Mouse (Mus musculus) limb, embryonic 12.5 days (tissue): ENCODE results near the gene Spsb1. TPM values are rescaled to one million over a fixed set of nuclear protein-coding genes. Genes with fewer than 3 reads are reported as not detected.

ENCODE experiments used
- ATAC-seq: fragments of 200-750 bp; cut with Nextera tagmentation; 2 replicates; pipeline ENCODE4 v1.8.0; 2017; ENCODE audit warnings: low read depth, moderate TSS enrichment; ENCODE audit not compliant: insufficient number of reproducible peaks, insufficient read depth, low FRiP score, low TSS enrichment
- H3K27ac ChIP-seq: fragments of 300-500 bp; sonication (generic); 2 replicates; pipeline ENCODE4 v1.5.1; 2016; ENCODE audit warnings: mild to moderate bottlenecking, moderate library complexity
- H3K27me3 ChIP-seq: fragments of 300-500 bp; sonication (generic); 2 replicates; pipeline ENCODE4 v1.6.1; 2016; ENCODE audit warnings: mild to moderate bottlenecking, moderate library complexity
- H3K36me3 ChIP-seq: fragments of 300-500 bp; sonication (generic); 2 replicates; pipeline ENCODE4 v1.6.1; 2016; ENCODE audit warnings: mild to moderate bottlenecking, moderate library complexity
- H3K4me1 ChIP-seq: fragments of 300-500 bp; sonication (generic); replicated peaks from 2 replicates; pipeline ENCODE4 v1.6.1; 2016
- H3K4me2 ChIP-seq: fragments of 300-500 bp; sonication (generic); 2 replicates; pipeline ENCODE4 v1.6.1; 2016; ENCODE audit warnings: mild to moderate bottlenecking, moderate library complexity
- H3K4me3 ChIP-seq: fragments of 300-500 bp; sonication (generic); replicated peaks from 2 replicates; pipeline ENCODE4 v1.5.1; 2016; ENCODE audit warnings: mild to moderate bottlenecking
- H3K9ac ChIP-seq: fragments of 300-500 bp; sonication (generic); replicated peaks from 2 replicates; pipeline ENCODE4 v1.6.1; 2016; ENCODE audit warnings: mild to moderate bottlenecking, moderate library complexity
- H3K9me3 ChIP-seq: fragments of 300-500 bp; sonication (generic); 2 replicates; pipeline ENCODE4 v1.6.1; 2016; ENCODE audit warnings: mild to moderate bottlenecking, moderate library complexity
- WGBS: fragments of 180-500 bp; shearing (Covaris S2); methylation state at CpG from one replicate; pipeline ENCODE4 v1.1.7; 2016; 5-methylcytosine and 5-hydroxymethylcytosine counted together
- polyA plus RNA-seq: library from polyadenylated mRNA; unstranded; fragments of >200 nt; fragmentation: Nextera tagmentation; extraction: Ambion mirVana; gene quantifications from 2 replicates; pipeline ENCODE4 v1.2.1, GENCODE M21; 2016

Gene Spsb1
- polyA plus RNA-seq, 1 experiment from 2014 or later: 19.1 TPM

GRCm38 (mm10) chr4:149983921-149984645 is 29.2 kb upstream of the Spsb1 start:
- ATAC-seq: no peak
- no peaks in the 10 kb centered on the region for H3K9me3 ChIP-seq
- H3K9ac ChIP-seq: no peak overlapping the region
- H3K4me1 ChIP-seq: peaks cover 22% of the 10 kb centered on the region
- 90% methylated on average over 23 of the region's 23 CpGs for whole genome bisulfite sequencing
- H3K4me2 ChIP-seq: no peak overlapping the region
- no peak overlapping the region for H3K4me3 ChIP-seq
- peaks cover 15% of the 10 kb centered on the region for H3K36me3 ChIP-seq
- H3K27ac ChIP-seq: no peak overlapping the region
- no peaks in the 10 kb centered on the region for H3K27me3 ChIP-seq

GRCm38 (mm10) chr4:149982154-149982553 is 27.3 kb upstream of the Spsb1 start:
- WGBS: 71% methylated on average over 15 of the region's 15 CpGs
- Histone ChIP-seq H3K4me2 (no peak overlapping the region), H3K27ac (no peak overlapping the region), H3K27me3 (no peaks in the 10 kb centered on the region), H3K4me1 (peaks cover 28% of the 10 kb centered on the region), H3K4me3 (no peak overlapping the region), H3K36me3 (peaks cover 15% of the 10 kb centered on the region), H3K9me3 (no peaks in the 10 kb centered on the region), H3K9ac (no peak overlapping the region)
- ATAC-seq: no peak

DNA sequence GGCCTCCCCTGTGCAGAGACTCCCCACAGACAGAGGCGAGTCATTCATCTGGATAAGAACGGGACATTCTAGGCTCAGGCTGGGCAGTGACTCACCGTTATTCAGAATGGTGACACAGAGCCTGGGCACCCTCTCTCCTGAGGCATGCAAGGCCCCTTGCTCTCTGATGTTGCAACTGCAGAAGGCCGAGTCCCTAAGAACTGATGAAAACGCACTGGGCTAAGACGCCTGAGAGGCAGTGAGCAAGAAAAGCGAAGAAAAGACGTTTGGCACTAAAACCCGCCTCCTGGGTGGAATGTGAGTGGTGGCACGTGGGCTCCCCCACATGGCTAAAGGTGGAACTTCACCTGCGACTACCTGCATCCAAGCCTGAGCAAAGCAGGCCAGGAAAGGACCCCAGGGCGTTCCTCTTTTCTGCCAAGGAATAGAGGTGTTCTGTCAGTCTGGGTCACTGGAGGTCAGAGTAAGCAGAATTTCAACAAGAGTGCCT is 25.0 kb upstream of the Spsb1 start:
- peak overlapping the region; percentile 53 for H3K4me2 ChIP-seq
- peak overlapping the region; percentile 15; the same call in 1 of the 2 replicates for H3K4me3 ChIP-seq
- no peaks in the 10 kb centered on the region for H3K9me3 ChIP-seq
- no peak overlapping the region; the same call in 1 of the 2 replicates for H3K9ac ChIP-seq
- ATAC-seq: peak; percentile 62
- H3K4me1 ChIP-seq: peaks cover 33% of the 10 kb centered on the region
- peaks cover 15% of the 10 kb centered on the region for H3K36me3 ChIP-seq
- H3K27me3 ChIP-seq: no peaks in the 10 kb centered on the region
- WGBS: 5% methylated on average over 12 of the region's 12 CpGs
- peak overlapping the region; percentile 73; the same call in 1 of the 2 replicates for H3K27ac ChIP-seq

DNA sequence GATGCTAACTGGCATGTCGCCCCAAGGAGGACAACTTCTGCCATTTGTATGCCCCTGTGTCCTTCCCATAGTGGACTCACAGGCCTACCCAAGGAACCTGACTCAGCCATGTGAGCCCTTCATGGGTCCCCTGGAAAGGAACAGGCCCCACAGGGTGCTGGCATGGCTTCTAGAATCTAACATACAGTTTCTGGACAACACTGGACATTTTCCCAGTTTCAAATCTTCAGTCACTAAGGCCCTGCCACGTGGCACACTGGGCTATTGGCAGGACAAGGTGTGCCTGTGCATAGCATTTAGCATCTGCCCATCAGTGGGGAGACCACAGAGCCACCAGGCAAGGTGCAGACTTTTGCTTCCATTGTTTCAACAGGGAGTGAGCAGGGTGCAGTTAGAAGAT is 24.0 kb upstream of the Spsb1 start:
- H3K27ac ChIP-seq: no peak overlapping the region
- no peaks in the 10 kb centered on the region for H3K27me3 ChIP-seq
- no peaks in the 10 kb centered on the region for H3K9me3 ChIP-seq
- ATAC-seq: no peak
- no peak overlapping the region for H3K4me2 ChIP-seq
- H3K9ac ChIP-seq: no peak overlapping the region
- peaks cover 15% of the 10 kb centered on the region for H3K36me3 ChIP-seq
- 83% methylated on average over 2 of the region's 2 CpGs for WGBS
- H3K4me1 ChIP-seq: peaks cover 34% of the 10 kb centered on the region
- H3K4me3 ChIP-seq: no peak overlapping the region

DNA sequence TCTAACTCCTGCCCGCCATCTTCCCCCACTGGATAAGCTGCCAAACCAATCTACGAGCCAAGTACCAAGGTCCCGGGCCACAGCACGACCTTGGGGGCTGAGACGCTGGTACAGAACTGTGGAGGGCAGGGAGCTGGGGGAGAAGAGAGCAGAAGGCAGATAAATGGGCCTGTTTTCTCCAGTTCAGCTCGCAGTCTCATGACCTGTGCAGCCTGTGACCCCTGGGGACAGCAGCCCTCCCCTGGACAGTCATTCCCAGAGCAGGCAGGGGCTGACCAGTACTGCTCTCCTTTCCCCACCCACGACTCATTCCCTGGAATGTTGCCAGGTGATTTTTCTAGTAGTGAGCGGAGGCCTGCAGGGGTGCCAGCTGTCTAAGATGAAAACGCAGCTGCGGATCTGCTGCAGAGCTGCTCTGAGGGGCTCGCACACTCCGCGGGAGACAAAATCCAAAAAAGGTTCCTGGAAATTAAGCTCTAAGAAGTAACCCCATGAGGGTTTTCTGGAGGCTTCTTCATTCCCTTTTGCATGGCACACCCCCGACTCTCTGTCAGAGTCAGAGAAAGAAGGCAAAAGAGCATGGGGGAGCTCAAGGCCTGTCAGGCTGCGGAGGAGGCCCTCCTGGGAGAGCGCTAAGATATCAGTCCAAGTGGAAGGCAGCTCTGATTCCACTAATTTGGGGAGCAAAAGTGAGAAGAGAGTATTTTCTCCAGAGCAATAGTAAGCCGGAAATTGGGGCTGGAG is 23.1 kb upstream of the Spsb1 start:
- H3K27me3 ChIP-seq: no peaks in the 10 kb centered on the region
- H3K4me3 ChIP-seq: no peak overlapping the region
- no peaks in the 10 kb centered on the region for H3K9me3 ChIP-seq
- WGBS: 53% methylated on average over 17 of the region's 17 CpGs
- no peak overlapping the region; the same call in 1 of the 2 replicates for H3K4me2 ChIP-seq
- H3K27ac ChIP-seq: peak overlapping the region; percentile 69
- peaks cover 34% of the 10 kb centered on the region for H3K4me1 ChIP-seq
- H3K9ac ChIP-seq: no peak overlapping the region
- ATAC-seq: no peak
- H3K36me3 ChIP-seq: peaks cover 9% of the 10 kb centered on the region

DNA sequence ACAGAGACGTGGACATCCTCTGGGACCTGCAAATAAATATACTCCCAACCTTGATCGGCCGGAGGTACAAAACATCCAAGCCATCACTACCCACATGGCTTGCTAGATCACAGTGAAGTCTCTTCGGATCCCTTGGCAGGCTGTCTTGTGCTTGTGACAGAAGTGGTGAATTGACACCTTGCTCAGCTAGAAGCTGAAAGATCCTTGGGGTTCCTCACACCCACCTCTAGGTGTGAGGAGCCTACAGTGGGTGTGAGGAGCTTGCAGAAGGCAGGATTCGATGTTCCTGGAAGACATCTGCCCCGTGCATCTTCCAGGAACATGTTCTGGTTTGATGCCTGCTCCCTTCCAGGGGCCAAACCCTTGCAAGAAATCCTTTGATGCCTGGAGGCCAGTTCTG is 22.3 kb upstream of the Spsb1 start:
- Histone ChIP-seq H3K4me2 (no peak overlapping the region), H3K4me1 (peaks cover 34% of the 10 kb centered on the region), H3K27me3 (no peaks in the 10 kb centered on the region), H3K36me3 (peaks cover 6% of the 10 kb centered on the region), H3K4me3 (no peak overlapping the region), H3K27ac (no peak overlapping the region), H3K9me3 (no peaks in the 10 kb centered on the region), H3K9ac (no peak overlapping the region)
- 67% methylated on average over 6 of the region's 6 CpGs for WGBS
- no peak for ATAC-seq

DNA sequence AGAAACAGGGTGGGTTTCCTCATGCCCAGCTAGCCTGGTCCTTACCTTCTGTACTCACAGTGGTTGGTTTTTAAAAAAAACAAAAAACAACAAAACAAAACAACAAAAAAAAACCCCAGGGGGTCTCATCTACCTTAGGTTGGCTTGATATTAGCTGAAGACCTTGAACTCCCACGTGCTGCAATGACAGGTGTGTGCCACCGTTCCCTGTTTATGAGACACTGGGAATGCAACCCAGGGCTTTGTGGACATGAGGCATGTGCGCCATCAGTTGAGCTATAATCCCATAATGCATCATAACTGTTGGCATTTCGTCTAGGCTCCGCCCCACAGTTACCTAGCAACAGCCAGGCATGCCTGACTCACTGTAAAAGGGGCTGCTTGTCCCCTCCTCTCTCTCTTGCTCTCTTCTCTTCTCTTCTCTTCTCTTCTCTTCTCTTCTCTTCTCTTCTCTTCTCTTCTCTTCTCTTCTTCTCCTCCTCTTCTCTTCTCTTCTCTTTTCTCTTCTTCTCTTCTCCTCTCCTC is 20.9 kb upstream of the Spsb1 start:
- Histone ChIP-seq H3K4me3 (no peak overlapping the region), H3K9ac (no peak overlapping the region), H3K4me1 (peaks cover 34% of the 10 kb centered on the region), H3K36me3 (no peaks in the 10 kb centered on the region; the same call in 1 of the 2 replicates), H3K9me3 (no peaks in the 10 kb centered on the region), H3K4me2 (no peak overlapping the region), H3K27ac (no peak overlapping the region), H3K27me3 (no peaks in the 10 kb centered on the region)
- WGBS: 71% methylated on average over 5 of the region's 5 CpGs
- ATAC-seq: no peak

- H3K9me3 ChIP-seq: no peaks in the 10 kb centered on the region
- ATAC-seq: no peak
- no peak overlapping the region for H3K9ac ChIP-seq
- WGBS: 58% methylated on average over 8 of the region's 8 CpGs
- H3K27ac ChIP-seq: no peak overlapping the region
- peaks cover 29% of the 10 kb centered on the region for H3K4me1 ChIP-seq
- no peaks in the 10 kb centered on the region; the same call in 1 of the 2 replicates for H3K36me3 ChIP-seq
- H3K27me3 ChIP-seq: no peaks in the 10 kb centered on the region
- no peak overlapping the region for H3K4me3 ChIP-seq
- H3K4me2 ChIP-seq: no peak overlapping the region
Measured at GRCm38 (mm10) chr4:149975291-149975690, 20.4 kb upstream of the Spsb1 start.

GRCm38 (mm10) chr4:149971393-149971792 is 16.6 kb upstream of the Spsb1 start:
- no peak overlapping the region for H3K9ac ChIP-seq
- no peak for ATAC-seq
- no peak overlapping the region for H3K27ac ChIP-seq
- H3K27me3 ChIP-seq: no peaks in the 10 kb centered on the region
- H3K4me1 ChIP-seq: peaks cover 14% of the 10 kb centered on the region
- H3K4me2 ChIP-seq: no peak overlapping the region
- H3K9me3 ChIP-seq: no peaks in the 10 kb centered on the region
- no peaks in the 10 kb centered on the region for H3K36me3 ChIP-seq
- 68% methylated on average over 9 of the region's 9 CpGs for WGBS
- no peak overlapping the region for H3K4me3 ChIP-seq

DNA sequence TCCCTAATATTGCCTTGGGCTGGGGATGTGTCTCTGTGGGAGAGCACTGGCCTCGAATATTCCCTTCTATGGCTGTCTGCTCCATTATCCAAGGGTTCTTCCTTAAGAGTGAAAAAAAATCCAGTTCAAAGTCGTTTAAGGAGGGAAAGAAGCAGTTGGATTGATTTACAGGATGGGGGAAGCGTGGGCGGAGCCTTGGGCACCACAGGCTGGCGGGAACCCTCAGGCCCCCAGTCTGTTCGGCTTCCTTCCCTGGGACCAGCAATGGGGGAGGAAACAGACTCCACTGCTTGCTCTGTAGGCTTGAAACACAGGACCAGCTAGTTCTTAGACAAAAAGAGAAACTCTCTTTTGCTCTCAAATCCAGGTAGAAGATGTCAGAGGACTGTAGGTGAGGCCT is 13.7 kb upstream of the Spsb1 start:
- Histone ChIP-seq H3K36me3 (no peaks in the 10 kb centered on the region), H3K27ac (peak overlapping the region; percentile 64), H3K9ac (peak overlapping the region; percentile 28; the same call in 1 of the 2 replicates), H3K9me3 (no peaks in the 10 kb centered on the region), H3K27me3 (no peaks in the 10 kb centered on the region), H3K4me2 (no peak overlapping the region), H3K4me1 (peaks cover 34% of the 10 kb centered on the region), H3K4me3 (no peak overlapping the region)
- 15% methylated on average over 6 of the region's 6 CpGs for WGBS
- no peak for ATAC-seq

GRCm38 (mm10) chr4:149966963-149967362 is 12.1 kb upstream of the Spsb1 start:
- Histone ChIP-seq H3K27me3 (no peaks in the 10 kb centered on the region), H3K9ac (no peak overlapping the region), H3K4me3 (no peak overlapping the region), H3K4me2 (no peak overlapping the region), H3K9me3 (no peaks in the 10 kb centered on the region; the same call in 1 of the 2 replicates), H3K36me3 (no peaks in the 10 kb centered on the region), H3K27ac (no peak overlapping the region), H3K4me1 (peaks cover 34% of the 10 kb centered on the region)
- WGBS: 87% methylated on average over 9 of the region's 9 CpGs
- no peak for ATAC-seq
